Mouse (Mus musculus): ENCODE results near the gene Nt5c2. TPM values are rescaled to one million over a fixed set of nuclear protein-coding genes. Genes with fewer than 3 reads are reported as not detected.

Gene Nt5c2
- polyA plus RNA-seq, 1 experiment from 2014 or later = 90.4 TPM

DNA sequence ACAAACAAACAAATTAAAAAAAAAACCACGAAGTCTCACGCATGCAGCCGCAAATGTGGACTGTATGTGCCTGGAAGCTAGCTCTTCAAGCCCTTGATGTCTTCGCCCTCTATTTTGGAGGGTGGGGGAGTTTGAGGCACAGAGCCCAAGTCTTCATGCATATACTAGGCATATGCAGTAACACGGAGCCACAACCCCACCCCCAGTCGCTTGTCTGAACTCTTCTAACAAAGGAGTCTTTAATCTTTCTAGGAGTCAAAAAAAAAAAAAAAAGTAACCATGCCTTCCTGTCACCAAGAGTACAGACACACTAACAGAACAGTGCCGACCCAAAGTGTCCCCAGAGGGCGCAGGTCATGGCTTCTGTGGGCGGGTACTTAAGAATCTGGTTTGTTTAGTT is 1.0 kb upstream of the Nt5c2 start:
- H3K9me3 ChIP-seq (replicated peaks; ENCODE audit: control insufficient read depth, low read length) = no peaks in the 10 kb centered on the region
- no peak overlapping the region for H3K27ac ChIP-seq (replicated peaks; ENCODE audit: low read depth, low read length)
- H3K9ac ChIP-seq (replicated peaks; ENCODE audit: low read length) = no peak overlapping the region
- ATAC-seq (replicated peaks; ENCODE audit: insufficient number of reproducible peaks, low FRiP score, low TSS enrichment, low read depth) = no peak
- no peak overlapping the region for H3K4me2 ChIP-seq (ENCODE audit: low read depth, low read length)
- DNase-seq (ENCODE audit: low spot score) = no peak
- H3K4me3 ChIP-seq (ENCODE audit: low read depth, low read length) = peak overlapping the region; percentile 43
- 2% methylated on average over 9 of the region's 9 CpGs for WGBS
- peaks cover 4% of the 10 kb centered on the region; the same call in 1 of the 2 replicates for H3K4me1 ChIP-seq (ENCODE audit: control insufficient read depth, insufficient read depth, low read length)
- H3K36me3 ChIP-seq (replicated peaks; ENCODE audit: control insufficient read depth, insufficient read depth, low read depth, low read length) = no peaks in the 10 kb centered on the region; the same call in 1 of the 2 replicates
- peaks cover 41% of the 10 kb centered on the region for H3K27me3 ChIP-seq (ENCODE audit: control insufficient read depth, insufficient read depth, low read length)

DNA sequence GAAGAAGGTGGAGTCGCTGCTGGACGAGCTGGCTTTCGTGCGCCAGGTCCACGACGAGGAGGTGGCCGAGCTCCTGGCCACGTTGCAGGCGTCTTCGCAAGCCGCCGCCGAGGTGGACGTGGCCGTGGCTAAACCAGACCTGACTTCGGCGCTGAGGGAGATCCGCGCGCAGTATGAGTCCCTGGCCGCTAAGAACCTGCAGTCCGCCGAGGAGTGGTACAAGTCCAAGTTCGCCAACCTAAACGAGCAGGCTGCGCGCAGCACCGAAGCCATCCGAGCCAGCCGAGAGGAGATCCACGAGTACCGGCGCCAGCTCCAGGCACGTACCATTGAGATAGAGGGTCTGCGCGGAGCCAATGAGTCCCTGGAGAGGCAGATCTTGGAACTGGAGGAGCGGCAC is 443 bp upstream of the Nt5c2 start:
- ATAC-seq (replicated peaks; ENCODE audit: insufficient number of reproducible peaks, low FRiP score, low TSS enrichment, low read depth) = no peak
- under 1% methylated on average over 37 of the region's 37 CpGs for WGBS

DNA sequence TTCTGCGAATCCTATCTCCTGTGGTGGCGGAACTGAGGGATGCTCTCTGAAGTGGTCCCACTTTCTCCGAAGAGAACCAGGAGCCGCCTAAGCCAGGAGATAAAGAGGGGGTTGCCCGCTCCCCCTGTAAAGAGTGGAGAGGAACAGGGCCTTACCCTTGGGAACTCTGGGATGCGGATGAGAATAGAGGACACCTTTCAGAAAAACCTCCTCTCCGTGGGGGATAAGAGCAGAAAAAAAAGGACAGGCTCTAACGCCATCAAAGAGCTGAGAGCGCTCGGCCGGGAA is 850 bp downstream of the Nt5c2 start:
- H3K9ac ChIP-seq (replicated peaks; ENCODE audit: low read length) = 0 out of 2 replicates have a peak overlapping the region, but pooled peaks have one; percentile 13
- no peak for DNase-seq (ENCODE audit: low spot score)
- peaks cover 41% of the 10 kb centered on the region for H3K27me3 ChIP-seq (ENCODE audit: control insufficient read depth, insufficient read depth, low read length)

More for the DNA sequence above, 443 bp upstream of the Nt5c2 start:
- peak overlapping the region; percentile 43 for H3K4me3 ChIP-seq (ENCODE audit: low read depth, low read length)
- peaks cover 4% of the 10 kb centered on the region; the same call in 1 of the 2 replicates for H3K4me1 ChIP-seq (ENCODE audit: control insufficient read depth, insufficient read depth, low read length)
- H3K36me3 ChIP-seq (replicated peaks; ENCODE audit: control insufficient read depth, insufficient read depth, low read depth, low read length) = no peaks in the 10 kb centered on the region; the same call in 1 of the 2 replicates
- DNase-seq (ENCODE audit: low spot score) = no peak
- no peaks in the 10 kb centered on the region for H3K9me3 ChIP-seq (replicated peaks; ENCODE audit: control insufficient read depth, low read length)
- H3K27ac ChIP-seq (replicated peaks; ENCODE audit: low read depth, low read length) = peak overlapping the region; percentile 31; the same call in 1 of the 2 replicates
- H3K27me3 ChIP-seq (ENCODE audit: control insufficient read depth, insufficient read depth, low read length) = peaks cover 41% of the 10 kb centered on the region
- peak overlapping the region; percentile 34 for H3K9ac ChIP-seq (replicated peaks; ENCODE audit: low read length)
- H3K4me2 ChIP-seq (ENCODE audit: low read depth, low read length) = peak overlapping the region; percentile 81

DNA sequence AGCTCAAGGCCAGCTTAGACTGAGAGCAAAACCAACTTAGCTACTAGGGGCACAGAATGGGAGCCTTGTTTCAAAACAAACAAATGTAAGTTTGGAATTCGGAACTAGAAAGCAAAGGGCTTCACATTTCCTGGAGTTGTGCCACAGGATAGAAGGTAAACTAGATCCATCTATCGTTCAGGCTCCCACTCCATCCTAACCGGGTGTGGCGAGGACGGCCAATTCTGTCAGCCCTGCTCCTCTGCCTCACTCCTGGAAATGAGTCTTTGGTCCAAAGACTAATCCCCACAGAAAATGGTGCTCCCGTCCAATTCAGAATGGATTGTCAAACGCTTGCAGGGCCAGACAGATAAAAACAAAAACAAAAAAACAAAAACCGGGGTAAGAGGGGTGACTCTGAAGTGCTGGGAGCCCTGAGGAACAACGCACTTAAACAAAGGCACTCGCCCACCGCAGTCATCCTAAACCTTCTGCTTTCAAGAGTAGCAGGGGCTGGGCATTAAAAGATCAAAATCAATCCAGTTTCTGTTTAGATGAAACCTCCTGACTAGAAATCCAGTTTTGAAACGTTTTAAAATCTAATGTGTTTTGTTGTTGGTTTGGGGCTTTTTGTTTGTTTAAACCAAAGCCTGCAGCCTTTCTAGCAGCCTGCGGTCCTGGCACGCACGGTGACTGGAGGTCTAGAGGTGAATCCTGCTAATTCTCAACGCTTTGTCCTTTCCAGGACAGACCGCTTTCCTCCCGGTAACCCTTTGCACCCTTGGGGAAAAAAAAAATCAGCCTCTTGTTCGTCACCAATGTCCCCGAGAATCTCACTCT is 1.4 kb downstream of the Nt5c2 start:
- no peak for DNase-seq (ENCODE audit: low spot score)
- Histone ChIP-seq H3K4me3 (ENCODE audit: low read depth, low read length) (peak overlapping the region; percentile 43; the same call in 1 of the 2 replicates), H3K27ac (replicated peaks; ENCODE audit: low read depth, low read length) (no peak overlapping the region), H3K27me3 (ENCODE audit: control insufficient read depth, insufficient read depth, low read length) (peaks cover 41% of the 10 kb centered on the region), H3K4me1 (ENCODE audit: control insufficient read depth, insufficient read depth, low read length) (peaks cover 4% of the 10 kb centered on the region; the same call in 1 of the 2 replicates), H3K36me3 (replicated peaks; ENCODE audit: control insufficient read depth, insufficient read depth, low read depth, low read length) (no peaks in the 10 kb centered on the region; the same call in 1 of the 2 replicates), H3K4me2 (ENCODE audit: low read depth, low read length) (no peak overlapping the region), H3K9ac (replicated peaks; ENCODE audit: low read length) (no peak overlapping the region), H3K9me3 (replicated peaks; ENCODE audit: control insufficient read depth, low read length) (no peaks in the 10 kb centered on the region)
- 10% methylated on average over 20 of the region's 20 CpGs for WGBS
- ATAC-seq (replicated peaks; ENCODE audit: insufficient number of reproducible peaks, low FRiP score, low TSS enrichment, low read depth) = no peak

More for the DNA sequence above, 850 bp downstream of the Nt5c2 start:
- H3K4me1 ChIP-seq (ENCODE audit: control insufficient read depth, insufficient read depth, low read length) = peaks cover 4% of the 10 kb centered on the region; the same call in 1 of the 2 replicates
- peak overlapping the region; percentile 81 for H3K4me2 ChIP-seq (ENCODE audit: low read depth, low read length)
- H3K36me3 ChIP-seq (replicated peaks; ENCODE audit: control insufficient read depth, insufficient read depth, low read depth, low read length) = no peaks in the 10 kb centered on the region; the same call in 1 of the 2 replicates
- WGBS = 2% methylated on average over 11 of the region's 11 CpGs
- H3K9me3 ChIP-seq (replicated peaks; ENCODE audit: control insufficient read depth, low read length) = no peaks in the 10 kb centered on the region
- peak overlapping the region; percentile 43 for H3K4me3 ChIP-seq (ENCODE audit: low read depth, low read length)
- H3K27ac ChIP-seq (replicated peaks; ENCODE audit: low read depth, low read length) = no peak overlapping the region
- peak; percentile 25; the same call in 1 of the 2 replicates for ATAC-seq (replicated peaks; ENCODE audit: insufficient number of reproducible peaks, low FRiP score, low TSS enrichment, low read depth)

- Histone ChIP-seq H3K9me3 (replicated peaks; ENCODE audit: control insufficient read depth, low read length) (no peaks in the 10 kb centered on the region), H3K27me3 (ENCODE audit: control insufficient read depth, insufficient read depth, low read length) (peaks cover 38% of the 10 kb centered on the region), H3K27ac (replicated peaks; ENCODE audit: low read depth, low read length) (no peak overlapping the region), H3K9ac (replicated peaks; ENCODE audit: low read length) (no peak overlapping the region), H3K4me3 (ENCODE audit: low read depth, low read length) (no peak overlapping the region), H3K4me2 (ENCODE audit: low read depth, low read length) (no peak overlapping the region), H3K36me3 (replicated peaks; ENCODE audit: control insufficient read depth, insufficient read depth, low read depth, low read length) (no peaks in the 10 kb centered on the region; the same call in 1 of the 2 replicates), H3K4me1 (ENCODE audit: control insufficient read depth, insufficient read depth, low read length) (peaks cover 4% of the 10 kb centered on the region; the same call in 1 of the 2 replicates)
- 90% methylated on average over 15 of the region's 15 CpGs for WGBS
- no peak for ATAC-seq (replicated peaks; ENCODE audit: insufficient number of reproducible peaks, low FRiP score, low TSS enrichment, low read depth)
- DNase-seq (ENCODE audit: low spot score) = no peak
These were observed 2.3 kb downstream of the Nt5c2 start for GRCm38 (mm10) chr19:47012521-47013130.

DNA sequence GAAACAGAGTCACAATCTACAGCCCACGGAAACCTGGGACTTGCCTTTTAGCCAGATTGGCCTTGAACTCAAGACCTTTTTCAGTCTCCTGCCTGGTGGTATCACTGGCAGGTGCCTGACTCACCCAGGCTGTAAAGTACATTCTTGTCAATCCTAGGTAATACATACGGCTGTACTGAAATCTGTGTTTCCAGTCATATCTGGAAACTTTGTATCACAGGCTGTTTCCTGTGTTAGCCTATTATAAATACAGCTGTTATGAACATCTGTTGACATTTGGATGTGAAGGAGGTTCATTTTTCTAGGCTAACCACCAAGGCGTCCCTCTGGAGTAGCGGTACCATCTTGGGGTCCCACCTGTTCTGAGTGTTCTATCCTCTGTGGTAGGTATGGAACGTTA is 5.0 kb downstream of the Nt5c2 start:
- 88% methylated on average over 5 of the region's 5 CpGs for WGBS
- Histone ChIP-seq H3K36me3 (replicated peaks; ENCODE audit: control insufficient read depth, insufficient read depth, low read depth, low read length) (no peaks in the 10 kb centered on the region), H3K9me3 (replicated peaks; ENCODE audit: control insufficient read depth, low read length) (no peaks in the 10 kb centered on the region), H3K9ac (replicated peaks; ENCODE audit: low read length) (no peak overlapping the region), H3K4me2 (ENCODE audit: low read depth, low read length) (no peak overlapping the region), H3K4me3 (ENCODE audit: low read depth, low read length) (no peak overlapping the region), H3K27me3 (ENCODE audit: control insufficient read depth, insufficient read depth, low read length) (peaks cover 25% of the 10 kb centered on the region), H3K4me1 (ENCODE audit: control insufficient read depth, insufficient read depth, low read length) (peaks cover 4% of the 10 kb centered on the region; the same call in 1 of the 2 replicates), H3K27ac (replicated peaks; ENCODE audit: low read depth, low read length) (no peak overlapping the region)
- DNase-seq (ENCODE audit: low spot score) (no peak), ATAC-seq (replicated peaks; ENCODE audit: insufficient number of reproducible peaks, low FRiP score, low TSS enrichment, low read depth) (no peak)

GRCm38 (mm10) chr19:47009420-47009819 is 5.5 kb downstream of the Nt5c2 start:
- ATAC-seq (replicated peaks; ENCODE audit: insufficient number of reproducible peaks, low FRiP score, low TSS enrichment, low read depth) = no peak
- WGBS = 93% methylated on average over 7 of the region's 7 CpGs
- Histone ChIP-seq H3K4me2 (ENCODE audit: low read depth, low read length) (no peak overlapping the region), H3K4me1 (ENCODE audit: control insufficient read depth, insufficient read depth, low read length) (no peaks in the 10 kb centered on the region), H3K27ac (replicated peaks; ENCODE audit: low read depth, low read length) (no peak overlapping the region), H3K27me3 (ENCODE audit: control insufficient read depth, insufficient read depth, low read length) (peaks cover 20% of the 10 kb centered on the region), H3K36me3 (replicated peaks; ENCODE audit: control insufficient read depth, insufficient read depth, low read depth, low read length) (no peaks in the 10 kb centered on the region), H3K9me3 (replicated peaks; ENCODE audit: control insufficient read depth, low read length) (no peaks in the 10 kb centered on the region), H3K4me3 (ENCODE audit: low read depth, low read length) (no peak overlapping the region), H3K9ac (replicated peaks; ENCODE audit: low read length) (no peak overlapping the region)
- DNase-seq (ENCODE audit: low spot score) = no peak

- Histone ChIP-seq H3K9me3 (replicated peaks; ENCODE audit: control insufficient read depth, low read length) (no peaks in the 10 kb centered on the region), H3K4me1 (ENCODE audit: control insufficient read depth, insufficient read depth, low read length) (no peaks in the 10 kb centered on the region), H3K4me3 (ENCODE audit: low read depth, low read length) (no peak overlapping the region), H3K27me3 (ENCODE audit: control insufficient read depth, insufficient read depth, low read length) (no peaks in the 10 kb centered on the region), H3K9ac (replicated peaks; ENCODE audit: low read length) (no peak overlapping the region), H3K4me2 (ENCODE audit: low read depth, low read length) (no peak overlapping the region), H3K36me3 (replicated peaks; ENCODE audit: control insufficient read depth, insufficient read depth, low read depth, low read length) (no peaks in the 10 kb centered on the region), H3K27ac (replicated peaks; ENCODE audit: low read depth, low read length) (no peak overlapping the region)
- WGBS = 0% methylated on average over 4 of the region's 4 CpGs
- ATAC-seq (replicated peaks; ENCODE audit: insufficient number of reproducible peaks, low FRiP score, low TSS enrichment, low read depth) (no peak), DNase-seq (ENCODE audit: low spot score) (peak; percentile 83)
These were observed 8.6 kb downstream of the Nt5c2 start for GRCm38 (mm10) chr19:47006321-47006720.

Data from embryonic facial prominence, embryonic 11.5 days (tissue).